Mouse (Mus musculus): ENCODE measurements around the gene Nf2. TPM values are rescaled to one million over a fixed set of nuclear protein-coding genes. Genes with fewer than 3 reads are reported as not detected.

Gene Nf2
- polyA plus RNA-seq (2016; fragmentation: Nextera tagmentation; extraction: Ambion mirVana): 61.4 and 63.8 TPM in 2 replicates

- Histone ChIP-seq H3K4me3 (peak within 1 kb of the TSS; percentile 98), H3K27me3 (ENCODE audit: low read depth, poor library complexity, severe bottlenecking) (no peaks in the 10 kb centered on the region), H3K9me3 (replicated peaks) (no peaks in the 10 kb centered on the region), H3K4me1 (peaks cover 18% of the 10 kb centered on the region), H3K27ac (peak within 1 kb of the TSS; percentile 96), H3K36me3 (no peaks in the 10 kb centered on the region)
- DNase-seq (ENCODE audit: low spot score): peak; percentile 94
- WGBS: under 1% methylated on average over 57 of the region's 60 CpGs
Observed at GRCm38 (mm10) chr11:4849258-4849943, at the start of gene Nf2. Gene Nf2 (minus strand): TSS chr11:4849536.

GRCm38 (mm10) chr11:4894848-4895816 lies 45.8 kb upstream of the Nf2 start, which contains the start of gene Thoc5:
Gene Thoc5 (plus strand): TSS chr11:4895320.
- Histone ChIP-seq H3K36me3 (peaks cover 62% of the 10 kb centered on the region), H3K27me3 (ENCODE audit: low read depth, poor library complexity, severe bottlenecking) (no peaks in the 10 kb centered on the region), H3K9me3 (replicated peaks) (no peaks in the 10 kb centered on the region), H3K4me3 (peak within 1 kb of the TSS; percentile 81), H3K4me1 (peaks cover 7% of the 10 kb centered on the region), H3K27ac (peak within 1 kb of the TSS; percentile 86)
- WGBS: 3% methylated on average over 52 of the region's 52 CpGs
- peak; percentile 89 for DNase-seq (ENCODE audit: low spot score)

GRCm38 (mm10) chr11:4886987-4887386 lies 37.7 kb upstream of the Nf2 start:
- Histone ChIP-seq H3K36me3 (peaks cover 81% of the 10 kb centered on the region), H3K9me3 (replicated peaks) (no peaks in the 10 kb centered on the region), H3K27me3 (ENCODE audit: low read depth, poor library complexity, severe bottlenecking) (no peaks in the 10 kb centered on the region), H3K27ac (no peak overlapping the region), H3K4me1 (peaks cover 3% of the 10 kb centered on the region; the same call in 1 of the 2 replicates), H3K4me3 (no peak overlapping the region)
- WGBS: 94% methylated on average over 3 of the region's 3 CpGs
- DNase-seq (ENCODE audit: low spot score): no peak

GRCm38 (mm10) chr11:4885385-4885903 lies 36.1 kb upstream of the Nf2 start:
- peaks cover 74% of the 10 kb centered on the region for H3K36me3 ChIP-seq
- H3K4me3 ChIP-seq: no peak overlapping the region
- no peak overlapping the region for H3K27ac ChIP-seq
- DNase-seq (ENCODE audit: low spot score): peak; percentile 60
- no peaks in the 10 kb centered on the region for H3K9me3 ChIP-seq (replicated peaks)
- WGBS: 68% methylated on average over 2 of the region's 2 CpGs
- H3K27me3 ChIP-seq (ENCODE audit: low read depth, poor library complexity, severe bottlenecking): no peaks in the 10 kb centered on the region
- peaks cover 3% of the 10 kb centered on the region; the same call in 1 of the 2 replicates for H3K4me1 ChIP-seq

GRCm38 (mm10) chr11:4882892-4883627 lies 33.7 kb upstream of the Nf2 start:
- H3K4me3 ChIP-seq: no peak overlapping the region
- H3K36me3 ChIP-seq: peaks cover 50% of the 10 kb centered on the region
- peaks cover 6% of the 10 kb centered on the region; the same call in 1 of the 2 replicates for H3K4me1 ChIP-seq
- H3K27ac ChIP-seq: no peak overlapping the region
- no peak for DNase-seq (ENCODE audit: low spot score)
- 45% methylated on average over 14 of the region's 14 CpGs for WGBS
- H3K27me3 ChIP-seq (ENCODE audit: low read depth, poor library complexity, severe bottlenecking): no peaks in the 10 kb centered on the region
- H3K9me3 ChIP-seq (replicated peaks): no peaks in the 10 kb centered on the region

- Histone ChIP-seq H3K36me3 (peaks cover 42% of the 10 kb centered on the region), H3K27me3 (ENCODE audit: low read depth, poor library complexity, severe bottlenecking) (no peaks in the 10 kb centered on the region), H3K9me3 (replicated peaks) (peaks cover 3% of the 10 kb centered on the region; the same call in 1 of the 2 replicates), H3K4me3 (no peak overlapping the region), H3K4me1 (peaks cover 6% of the 10 kb centered on the region; the same call in 1 of the 2 replicates), H3K27ac (no peak overlapping the region)
- DNase-seq (ENCODE audit: low spot score): no peak
- WGBS: 83% methylated on average over 4 of the region's 4 CpGs
Observed at GRCm38 (mm10) chr11:4881087-4881486, 31.8 kb upstream of the Nf2 start.

- 6% methylated on average over 10 of the region's 10 CpGs for WGBS
- H3K4me3 ChIP-seq: peak overlapping the region; percentile 74
- peaks cover 3% of the 10 kb centered on the region; the same call in 1 of the 2 replicates for H3K9me3 ChIP-seq (replicated peaks)
- H3K4me1 ChIP-seq: peaks cover 14% of the 10 kb centered on the region; the same call in 1 of the 2 replicates
- H3K36me3 ChIP-seq: peaks cover 12% of the 10 kb centered on the region
- H3K27ac ChIP-seq: peak overlapping the region; percentile 87
- DNase-seq (ENCODE audit: low spot score): peak; percentile 41
- no peaks in the 10 kb centered on the region for H3K27me3 ChIP-seq (ENCODE audit: low read depth, poor library complexity, severe bottlenecking)
Observed at GRCm38 (mm10) chr11:4874551-4874950, 25.2 kb upstream of the Nf2 start.

GRCm38 (mm10) chr11:4873755-4874475 lies 24.6 kb upstream of the Nf2 start, which contains the start of gene Nipsnap1:
Gene Nipsnap1 (plus strand): TSS chr11:4873951.
- H3K36me3 ChIP-seq: peaks cover 12% of the 10 kb centered on the region

GRCm38 (mm10) chr11:4865645-4866251 lies 16.4 kb upstream of the Nf2 start:
- 32% methylated on average over 10 of the region's 10 CpGs for WGBS
- H3K27me3 ChIP-seq (ENCODE audit: low read depth, poor library complexity, severe bottlenecking): no peaks in the 10 kb centered on the region
- no peak overlapping the region for H3K27ac ChIP-seq
- H3K36me3 ChIP-seq: no peaks in the 10 kb centered on the region
- peaks cover 14% of the 10 kb centered on the region; the same call in 1 of the 2 replicates for H3K4me1 ChIP-seq
- no peaks in the 10 kb centered on the region for H3K9me3 ChIP-seq (replicated peaks)
- H3K4me3 ChIP-seq: no peak overlapping the region
- peak; percentile 68 for DNase-seq (ENCODE audit: low spot score)

More at GRCm38 (mm10) chr11:4873755-4874475, 24.6 kb upstream of the Nf2 start, which contains the start of gene Nipsnap1:
- H3K27me3 ChIP-seq (ENCODE audit: low read depth, poor library complexity, severe bottlenecking): no peaks in the 10 kb centered on the region
- peak within 1 kb of the TSS; percentile 87 for H3K27ac ChIP-seq
- peak within 1 kb of the TSS; percentile 74 for H3K4me3 ChIP-seq
- 1% methylated on average over 30 of the region's 30 CpGs for WGBS
- H3K4me1 ChIP-seq: peaks cover 14% of the 10 kb centered on the region; the same call in 1 of the 2 replicates
- peaks cover 3% of the 10 kb centered on the region; the same call in 1 of the 2 replicates for H3K9me3 ChIP-seq (replicated peaks)
- peak; percentile 86 for DNase-seq (ENCODE audit: low spot score)

- H3K27me3 ChIP-seq (ENCODE audit: low read depth, poor library complexity, severe bottlenecking): no peaks in the 10 kb centered on the region
- H3K27ac ChIP-seq: no peak overlapping the region
Observed at GRCm38 (mm10) chr11:4862730-4863129, 13.4 kb upstream of the Nf2 start.

More at GRCm38 (mm10) chr11:4862730-4863129, 13.4 kb upstream of the Nf2 start:
- Histone ChIP-seq H3K4me1 (peaks cover 14% of the 10 kb centered on the region; the same call in 1 of the 2 replicates), H3K36me3 (no peaks in the 10 kb centered on the region), H3K4me3 (no peak overlapping the region), H3K9me3 (replicated peaks) (no peaks in the 10 kb centered on the region)
- DNase-seq (ENCODE audit: low spot score): no peak
- WGBS: 90% methylated on average over 1 of the region's 1 CpGs

Data from limb, embryonic 10.5 days (tissue).